Mouse (Mus musculus) spleen, adult 18-20 months (tissue): ENCODE results near the gene Diras1.
"Not testable (repeated sequence)": the region's sequence is repeated elsewhere in the genome, so short reads cannot be mapped to it uniquely, and the experiment has no call there.

ENCODE experiments used
- DNase-seq, 2 experiments: peaks; one replicate each; pipeline ENCODE4 v3.0.0; 2022; ENCODE audit warnings: mixed read lengths in 2 of 2

The Diras1 gene

GRCm38 (mm10) chr10:81025639-81026275, at the start of gene Diras1:
Gene Diras1 (minus strand): TSS chr10:81025662.
- no peak for DNase-seq

- no peak for DNase-seq
Measured at GRCm38 (mm10) chr10:81073464-81073863, 48.0 kb upstream of the Diras1 start.

GRCm38 (mm10) chr10:81072290-81072689, 46.8 kb upstream of the Diras1 start:
- DNase-seq, result no peak

- peak; percentile 92 to 96 for DNase-seq
Measured at GRCm38 (mm10) chr10:81069836-81070235, 44.4 kb upstream of the Diras1 start, which contains the start of gene Thop1. Gene Thop1 (plus strand): TSS chr10:81070035.

- no peak for DNase-seq
Measured at GRCm38 (mm10) chr10:81068706-81069105, 43.2 kb upstream of the Diras1 start.

- not testable (repeated sequence) for DNase-seq
Measured at GRCm38 (mm10) chr10:81064519-81064918, 39.1 kb upstream of the Diras1 start.

- DNase-seq, result no peak
Measured at GRCm38 (mm10) chr10:81062710-81063109, 37.2 kb upstream of the Diras1 start.

GRCm38 (mm10) chr10:81059603-81060543, 34.4 kb upstream of the Diras1 start, which contains the start of gene Sgta:
Gene Sgta (minus strand): TSS chr10:81060181.
- peak; percentile 96 for DNase-seq

GRCm38 (mm10) chr10:81058896-81059295, 33.4 kb upstream of the Diras1 start:
- no peak for DNase-seq

GRCm38 (mm10) chr10:81057406-81058130, 32.1 kb upstream of the Diras1 start:
- DNase-seq, result no peak

GRCm38 (mm10) chr10:81055802-81056340, 30.4 kb upstream of the Diras1 start:
- DNase-seq, result not testable (repeated sequence)

GRCm38 (mm10) chr10:81055169-81055568, 29.7 kb upstream of the Diras1 start:
- DNase-seq, result no peak

- DNase-seq, result no peak
Measured at GRCm38 (mm10) chr10:81052577-81052976, 27.1 kb upstream of the Diras1 start.

- no peak for DNase-seq
Measured at GRCm38 (mm10) chr10:81051133-81051532, 25.7 kb upstream of the Diras1 start.

- no peak for DNase-seq
Measured at GRCm38 (mm10) chr10:81050645-81051044, 25.2 kb upstream of the Diras1 start.

- not testable (repeated sequence) for DNase-seq
Measured at GRCm38 (mm10) chr10:81045246-81045645, 19.8 kb upstream of the Diras1 start.

GRCm38 (mm10) chr10:81041458-81042175, 16.2 kb upstream of the Diras1 start:
- DNase-seq, result peak; percentile 49 to 78

GRCm38 (mm10) chr10:81036988-81037580, 11.6 kb upstream of the Diras1 start, which contains the start of gene Slc39a3:
Gene Slc39a3 (minus strand): TSS chr10:81037426.
- peak; percentile 94 to 99 for DNase-seq

- no peak for DNase-seq
Measured at GRCm38 (mm10) chr10:81036251-81036650, 10.8 kb upstream of the Diras1 start.

GRCm38 (mm10) chr10:81033586-81033985, 8.1 kb upstream of the Diras1 start:
- DNase-seq, result no peak

- DNase-seq, result no peak
Measured at GRCm38 (mm10) chr10:81029031-81029430, 3.6 kb upstream of the Diras1 start.
